Mouse (Mus musculus): ENCODE data around the gene Efna3.

DNA sequence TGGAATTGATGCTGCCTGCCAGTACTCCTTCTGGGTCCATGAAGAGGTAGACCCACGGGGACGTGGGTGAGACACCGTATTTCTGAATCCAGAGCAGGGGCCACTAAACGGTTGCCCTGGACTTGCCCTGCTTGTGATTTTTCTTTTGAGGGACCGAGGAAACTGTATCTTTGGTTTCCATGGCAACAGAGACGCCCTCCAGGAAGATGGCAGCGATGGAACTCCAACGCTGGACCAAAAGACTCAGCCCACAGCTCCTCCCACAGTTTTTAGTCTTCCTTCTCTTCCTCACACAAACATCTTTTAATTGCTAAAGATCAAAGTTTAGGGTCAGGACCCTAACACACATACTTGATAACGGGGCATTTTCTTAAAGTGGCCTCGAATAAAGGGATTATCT lies 9.2 kb upstream of the Efna3 start:
- TF ChIP-seq POLR2A (IDR thresholded peaks at IDR 0.05; ENCODE audit: insufficient read depth, low read length), result no peak
- TF ChIP-seq CTCF (IDR thresholded peaks at IDR 0.05; ENCODE audit: low read depth, low read length), result no peak
- TF ChIP-seq EP300 (IDR thresholded peaks at IDR 0.05; ENCODE audit: insufficient read depth, low read depth, low read length), result no peak

Data from ES-Bruce4 (cell line).